Mouse (Mus musculus) hindbrain, embryonic 15.5 days (tissue): ENCODE data around the gene Clec16a. TPM values are rescaled to one million over a fixed set of nuclear protein-coding genes. Genes with fewer than 3 reads are reported as not detected.
A peak's percentile ranks its signal among the peaks of the same experiment; 100 is the strongest.

ENCODE experiments used
- ATAC-seq: fragments of 200-750 bp; cut with Nextera tagmentation; 2 replicates; pipeline ENCODE4 v1.8.0; 2017; ENCODE audit warnings: low read depth, moderate number of reproducible peaks, moderate TSS enrichment; ENCODE audit not compliant: low FRiP score
- H3K27ac ChIP-seq: fragments of 300-500 bp; sonication (generic); replicated peaks from 2 replicates; pipeline ENCODE4 v1.5.1; 2015; ENCODE audit warnings: mild to moderate bottlenecking, inconsistent platforms
- H3K27me3 ChIP-seq: fragments of 300-500 bp; sonication (generic); 2 replicates; pipeline ENCODE4 v1.6.1; 2015; ENCODE audit warnings: control low read depth, inconsistent platforms
- H3K36me3 ChIP-seq: fragments of 300-500 bp; sonication (generic); 2 replicates; pipeline ENCODE4 v1.6.1; 2015; ENCODE audit warnings: control low read depth, inconsistent platforms
- H3K4me1 ChIP-seq: fragments of 300-500 bp; sonication (generic); replicated peaks from 2 replicates; pipeline ENCODE4 v1.6.1; 2015; ENCODE audit warnings: control low read depth, inconsistent platforms
- H3K4me2 ChIP-seq: fragments of 300-500 bp; sonication (generic); 2 replicates; pipeline ENCODE4 v1.6.1; 2015; ENCODE audit warnings: moderate library complexity, mild to moderate bottlenecking, inconsistent platforms
- H3K4me3 ChIP-seq: fragments of 300-500 bp; sonication (generic); 2 replicates; pipeline ENCODE4 v1.5.1; 2015; ENCODE audit warnings: mild to moderate bottlenecking, inconsistent platforms
- H3K9ac ChIP-seq: fragments of 300-500 bp; sonication (generic); 2 replicates; pipeline ENCODE4 v1.6.1; 2015; ENCODE audit warnings: inconsistent platforms
- H3K9me3 ChIP-seq: fragments of 300-500 bp; sonication (generic); 2 replicates; pipeline ENCODE4 v1.6.1; 2016; ENCODE audit warnings: control low read depth, inconsistent platforms
- WGBS: fragments of 180-500 bp; shearing (Covaris S2); methylation state at CpG from one replicate; pipeline ENCODE4 v1.1.7; 2015; 5-methylcytosine and 5-hydroxymethylcytosine counted together
- polyA plus RNA-seq: library from polyadenylated mRNA; unstranded; fragments of >200 nt; fragmentation: Nextera tagmentation; extraction: Ambion mirVana; gene quantifications from 2 replicates; pipeline ENCODE4 v1.2.1, GENCODE M21; 2015

Gene Clec16a
- polyA plus RNA-seq = 66.2 and 70.2 TPM in 2 replicates

DNA sequence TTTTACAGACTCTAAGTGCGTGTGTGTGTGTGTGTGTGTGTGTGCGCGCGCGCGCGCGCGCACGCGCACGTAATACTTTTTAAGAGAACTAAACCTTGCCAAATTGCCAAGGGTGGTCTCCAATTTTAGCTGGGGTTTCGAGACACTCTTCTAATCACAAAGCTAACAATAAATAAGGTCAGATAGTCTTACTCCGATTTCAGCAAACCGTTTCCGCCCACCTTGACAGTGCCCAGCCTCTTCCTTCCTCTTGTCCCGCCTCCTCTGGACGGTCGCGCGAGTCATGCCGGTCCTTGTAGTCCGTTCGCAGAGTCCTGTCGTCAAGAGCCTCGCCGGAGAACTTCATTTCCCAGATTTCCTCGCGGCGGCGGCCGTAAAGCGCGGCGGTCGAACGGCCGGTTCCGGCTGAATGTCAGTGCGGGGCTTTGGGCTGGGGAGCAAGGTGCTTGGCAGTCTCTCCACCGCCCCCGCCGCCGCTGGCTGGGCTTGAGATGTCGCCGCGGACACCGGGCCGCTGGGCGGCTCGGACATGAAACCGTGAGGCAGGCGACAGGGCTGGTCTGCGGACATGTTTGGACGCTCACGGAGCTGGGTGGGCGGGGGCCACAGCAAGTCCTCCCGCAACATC, at the start of gene Clec16a:
Gene Clec16a (plus strand): TSS at position 345 of the 628 bp plus-strand sequence.
- Histone ChIP-seq H3K4me2 (peak within 1 kb of the TSS; percentile 76), H3K4me1 (peaks cover 51% of the 10 kb centered on the region), H3K4me3 (peak within 1 kb of the TSS; percentile 86), H3K9me3 (no peaks in the 10 kb centered on the region), H3K27ac (peak within 1 kb of the TSS; percentile 43), H3K36me3 (no peaks in the 10 kb centered on the region), H3K27me3 (no peaks in the 10 kb centered on the region), H3K9ac (peak within 1 kb of the TSS; percentile 83)
- WGBS = under 1% methylated on average over 58 of the region's 58 CpGs
- ATAC-seq = peak; percentile 93

DNA sequence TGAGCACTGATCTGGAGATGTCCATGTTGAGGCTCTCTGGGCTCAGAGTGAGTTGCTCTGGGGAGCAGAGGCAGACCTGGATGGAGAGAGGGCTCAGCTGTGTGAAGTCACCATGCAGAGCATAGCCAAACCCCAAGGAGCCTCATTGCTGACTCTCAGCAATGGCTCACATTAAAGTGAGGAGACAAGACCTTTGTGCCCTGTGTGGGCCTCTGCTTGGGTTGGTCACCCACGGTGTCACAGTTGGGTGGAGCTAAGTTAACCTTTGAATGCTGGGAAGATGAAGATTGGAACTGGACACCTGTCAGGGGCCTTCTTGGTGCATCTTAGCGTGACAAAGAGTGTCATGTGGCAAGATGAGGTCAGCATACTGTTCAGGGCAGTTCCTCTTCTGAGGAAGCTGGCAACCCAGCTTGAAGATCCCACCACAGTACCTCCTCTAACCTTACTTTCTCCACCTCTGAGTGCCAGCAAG, 49.3 kb upstream of the Clec16a start:
- no peaks in the 10 kb centered on the region for H3K4me1 ChIP-seq
- H3K4me3 ChIP-seq = no peak overlapping the region
- H3K9me3 ChIP-seq = no peaks in the 10 kb centered on the region
- no peak overlapping the region for H3K4me2 ChIP-seq
- H3K27me3 ChIP-seq = no peaks in the 10 kb centered on the region
- no peak overlapping the region for H3K27ac ChIP-seq
- no peak for ATAC-seq
- no peaks in the 10 kb centered on the region for H3K36me3 ChIP-seq
- no peak overlapping the region for H3K9ac ChIP-seq
- WGBS = 78% methylated on average over 2 of the region's 2 CpGs

DNA sequence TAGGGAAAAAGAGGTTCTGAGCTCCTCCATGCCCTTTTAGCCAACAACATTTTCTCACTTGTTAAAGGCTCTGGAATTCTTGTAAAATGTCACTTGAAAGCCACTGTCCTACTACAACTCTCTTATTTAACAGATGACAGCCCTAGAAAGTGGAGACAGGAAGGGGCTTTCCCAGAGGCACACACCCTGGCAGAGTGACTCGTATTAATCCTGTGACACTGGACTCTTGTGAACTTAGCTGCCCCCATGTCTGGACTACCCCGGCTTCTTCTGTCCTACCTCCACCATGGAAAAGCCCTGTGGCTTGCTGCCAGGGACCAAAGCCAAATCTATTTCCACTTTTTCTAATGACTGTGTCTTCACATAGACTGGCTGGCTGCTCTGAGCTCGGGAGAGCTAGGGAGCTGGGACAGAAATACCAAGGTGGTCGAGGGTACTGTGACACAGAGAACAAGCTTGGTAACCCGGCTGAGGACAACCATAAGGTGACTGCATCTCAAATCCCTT, 47.0 kb upstream of the Clec16a start:
- no peaks in the 10 kb centered on the region for H3K27me3 ChIP-seq
- ATAC-seq = no peak
- no peaks in the 10 kb centered on the region for H3K36me3 ChIP-seq
- no peak overlapping the region for H3K9ac ChIP-seq
- WGBS = 60% methylated on average over 5 of the region's 5 CpGs
- H3K4me1 ChIP-seq = no peaks in the 10 kb centered on the region
- H3K9me3 ChIP-seq = no peaks in the 10 kb centered on the region
- H3K4me2 ChIP-seq = no peak overlapping the region
- no peak overlapping the region for H3K4me3 ChIP-seq
- H3K27ac ChIP-seq = no peak overlapping the region

GRCm38 (mm10) chr16:10499122-10499521, 46.0 kb upstream of the Clec16a start:
- ATAC-seq = no peak
- WGBS = 50% methylated on average over 1 of the region's 1 CpGs
- H3K9me3 ChIP-seq = no peaks in the 10 kb centered on the region
- no peak overlapping the region for H3K27ac ChIP-seq
- H3K4me3 ChIP-seq = no peak overlapping the region
- H3K4me2 ChIP-seq = no peak overlapping the region
- H3K4me1 ChIP-seq = no peaks in the 10 kb centered on the region
- H3K9ac ChIP-seq = no peak overlapping the region
- H3K27me3 ChIP-seq = no peaks in the 10 kb centered on the region
- no peaks in the 10 kb centered on the region for H3K36me3 ChIP-seq

GRCm38 (mm10) chr16:10501865-10502264, 43.3 kb upstream of the Clec16a start:
- Histone ChIP-seq H3K9me3 (no peaks in the 10 kb centered on the region), H3K4me1 (no peaks in the 10 kb centered on the region), H3K4me2 (no peak overlapping the region), H3K36me3 (no peaks in the 10 kb centered on the region), H3K4me3 (no peak overlapping the region), H3K27ac (no peak overlapping the region), H3K9ac (no peak overlapping the region), H3K27me3 (no peaks in the 10 kb centered on the region)
- WGBS = 19% methylated on average over 8 of the region's 8 CpGs
- no peak for ATAC-seq

GRCm38 (mm10) chr16:10503058-10503457, 42.1 kb upstream of the Clec16a start:
- 73% methylated on average over 2 of the region's 2 CpGs for WGBS
- Histone ChIP-seq H3K36me3 (no peaks in the 10 kb centered on the region), H3K27ac (no peak overlapping the region), H3K4me2 (no peak overlapping the region), H3K9ac (no peak overlapping the region), H3K9me3 (no peaks in the 10 kb centered on the region), H3K27me3 (no peaks in the 10 kb centered on the region), H3K4me1 (0 out of 2 replicates have a peak, but pooled peaks cover 2% of the 10 kb centered on the region), H3K4me3 (no peak overlapping the region)
- ATAC-seq = no peak

DNA sequence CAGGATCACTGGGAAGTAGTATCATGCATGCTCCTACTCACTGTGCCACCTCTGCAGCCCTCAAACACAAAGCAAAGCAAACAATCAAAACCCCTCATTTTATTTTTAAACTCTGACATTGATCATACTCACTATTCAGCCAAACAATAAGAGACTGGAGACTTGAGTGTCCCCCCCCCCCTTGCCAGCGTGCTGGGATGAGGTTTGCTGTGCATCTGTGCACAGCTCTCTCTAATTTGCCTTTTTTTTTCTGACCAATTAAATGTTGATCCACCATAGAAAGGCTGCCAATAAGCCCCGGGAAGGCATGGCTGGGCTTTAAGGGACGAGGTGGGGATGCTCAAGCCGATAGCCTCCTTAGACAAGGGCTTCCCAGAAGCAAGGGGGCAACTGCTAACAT, 37.7 kb upstream of the Clec16a start:
- no peak overlapping the region for H3K4me3 ChIP-seq
- 47% methylated on average over 4 of the region's 4 CpGs for WGBS

GRCm38 (mm10) chr16:10508691-10509090, 36.4 kb upstream of the Clec16a start:
- H3K9ac ChIP-seq = no peak overlapping the region
- no peaks in the 10 kb centered on the region for H3K36me3 ChIP-seq
- no peak overlapping the region for H3K4me3 ChIP-seq
- no peaks in the 10 kb centered on the region for H3K27me3 ChIP-seq
- no peaks in the 10 kb centered on the region for H3K9me3 ChIP-seq
- H3K27ac ChIP-seq = no peak overlapping the region
- WGBS = 69% methylated on average over 6 of the region's 6 CpGs
- H3K4me2 ChIP-seq = no peak overlapping the region
- ATAC-seq = no peak
- H3K4me1 ChIP-seq = 0 out of 2 replicates have a peak, but pooled peaks cover 2% of the 10 kb centered on the region

More for the DNA sequence above, 37.7 kb upstream of the Clec16a start:
- H3K36me3 ChIP-seq = no peaks in the 10 kb centered on the region
- H3K9ac ChIP-seq = no peak overlapping the region
- H3K27me3 ChIP-seq = no peaks in the 10 kb centered on the region
- no peak overlapping the region for H3K27ac ChIP-seq
- no peaks in the 10 kb centered on the region for H3K9me3 ChIP-seq
- no peak overlapping the region for H3K4me2 ChIP-seq
- ATAC-seq = no peak
- 0 out of 2 replicates have a peak, but pooled peaks cover 2% of the 10 kb centered on the region for H3K4me1 ChIP-seq

GRCm38 (mm10) chr16:10510477-10511133, 34.5 kb upstream of the Clec16a start:
- Histone ChIP-seq H3K4me3 (no peak overlapping the region), H3K36me3 (no peaks in the 10 kb centered on the region), H3K4me1 (0 out of 2 replicates have a peak, but pooled peaks cover 2% of the 10 kb centered on the region), H3K27me3 (no peaks in the 10 kb centered on the region), H3K9me3 (no peaks in the 10 kb centered on the region), H3K27ac (no peak overlapping the region), H3K9ac (no peak overlapping the region), H3K4me2 (no peak overlapping the region)
- no peak for ATAC-seq
- WGBS = 68% methylated on average over 14 of the region's 14 CpGs

- WGBS = 89% methylated on average over 12 of the region's 12 CpGs
- ATAC-seq = 0 out of 2 replicates have a peak, but pooled peaks have one; percentile 20
- Histone ChIP-seq H3K4me3 (no peak overlapping the region), H3K4me2 (no peak overlapping the region), H3K9ac (no peak overlapping the region), H3K4me1 (0 out of 2 replicates have a peak, but pooled peaks cover 2% of the 10 kb centered on the region), H3K36me3 (no peaks in the 10 kb centered on the region), H3K27me3 (no peaks in the 10 kb centered on the region), H3K27ac (no peak overlapping the region), H3K9me3 (no peaks in the 10 kb centered on the region)
These were observed 34.0 kb upstream of the Clec16a start for GRCm38 (mm10) chr16:10511134-10511520.

- Histone ChIP-seq H3K9me3 (no peaks in the 10 kb centered on the region), H3K4me1 (no peaks in the 10 kb centered on the region)
These were observed 29.1 kb upstream of the Clec16a start for GRCm38 (mm10) chr16:10515953-10516572.

DNA sequence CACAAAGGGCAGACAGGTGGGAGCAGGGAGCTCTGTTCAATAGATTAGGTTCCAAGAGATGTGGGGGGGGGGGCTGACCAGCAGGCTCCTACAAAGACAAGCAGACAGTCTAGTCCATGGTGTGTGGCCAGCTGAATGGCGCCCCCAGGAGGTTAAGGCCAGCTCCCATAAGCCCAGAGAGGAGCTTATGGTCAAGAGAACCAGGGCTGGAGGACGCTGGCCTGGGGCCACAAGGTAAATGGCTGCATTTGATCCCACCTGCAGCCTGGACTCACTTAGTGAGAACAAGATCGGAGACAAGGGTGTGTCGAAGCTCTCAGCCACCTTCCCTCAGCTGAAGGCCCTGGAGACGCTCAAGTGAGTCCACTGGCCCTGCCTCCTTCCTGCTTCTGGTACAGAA, 27.1 kb upstream of the Clec16a start:
- WGBS = 56% methylated on average over 5 of the region's 5 CpGs

More at GRCm38 (mm10) chr16:10515953-10516572, 29.1 kb upstream of the Clec16a start:
- no peak overlapping the region for H3K4me3 ChIP-seq
- H3K4me2 ChIP-seq = no peak overlapping the region
- ATAC-seq = no peak
- no peaks in the 10 kb centered on the region for H3K27me3 ChIP-seq
- H3K9ac ChIP-seq = no peak overlapping the region
- no peaks in the 10 kb centered on the region for H3K36me3 ChIP-seq
- no peak overlapping the region for H3K27ac ChIP-seq
- WGBS = 88% methylated on average over 12 of the region's 12 CpGs

More for the DNA sequence above, 27.1 kb upstream of the Clec16a start:
- no peak overlapping the region for H3K4me3 ChIP-seq
- H3K27me3 ChIP-seq = no peaks in the 10 kb centered on the region
- no peaks in the 10 kb centered on the region for H3K4me1 ChIP-seq
- H3K9ac ChIP-seq = no peak overlapping the region
- no peaks in the 10 kb centered on the region for H3K36me3 ChIP-seq
- H3K27ac ChIP-seq = no peak overlapping the region
- H3K4me2 ChIP-seq = no peak overlapping the region
- no peak for ATAC-seq
- H3K9me3 ChIP-seq = no peaks in the 10 kb centered on the region
